Mouse (Mus musculus) neural tube, embryonic 13.5 days (tissue): ENCODE measurements at regions not wholly inside any gene's neighbourhood (a gene's known extent, or its start where the extent isn't known, plus 50 kb on each side); places are given as distances from the start of the nearest gene placed in this dataset.

Experiments used
- ATAC-seq: fragments of 200-750 bp; cut with Nextera tagmentation; 2 replicates; pipeline ENCODE4 v1.8.0; 2017; ENCODE audit warnings: low read depth, mild to moderate bottlenecking, moderate TSS enrichment, moderate library complexity
- H3K27ac ChIP-seq: fragments of 300-500 bp; sonication (generic); replicated peaks from 2 replicates; pipeline ENCODE4 v1.5.1; 2015; ENCODE audit warnings: moderate library complexity, mild to moderate bottlenecking, inconsistent platforms
- H3K27me3 ChIP-seq: fragments of 300-500 bp; sonication (generic); 2 replicates; pipeline ENCODE4 v1.6.1; 2015; ENCODE audit warnings: mild to moderate bottlenecking, inconsistent platforms
- H3K36me3 ChIP-seq: fragments of 300-500 bp; sonication (generic); 2 replicates; pipeline ENCODE4 v1.6.1; 2015; ENCODE audit warnings: mild to moderate bottlenecking, inconsistent platforms
- H3K4me1 ChIP-seq: fragments of 300-500 bp; sonication (generic); replicated peaks from 2 replicates; pipeline ENCODE4 v1.6.1; 2015; ENCODE audit warnings: inconsistent platforms
- H3K4me2 ChIP-seq: fragments of 300-500 bp; sonication (generic); 2 replicates; pipeline ENCODE4 v1.6.1; 2015; ENCODE audit warnings: inconsistent platforms, mild to moderate bottlenecking, moderate library complexity
- H3K4me3 ChIP-seq: fragments of 300-500 bp; sonication (generic); 2 replicates; pipeline ENCODE4 v1.5.1; 2015; ENCODE audit warnings: mild to moderate bottlenecking, inconsistent platforms
- H3K9ac ChIP-seq: fragments of 300-500 bp; sonication (generic); 2 replicates; pipeline ENCODE4 v1.6.1; 2015; ENCODE audit warnings: moderate library complexity, mild to moderate bottlenecking, inconsistent platforms
- H3K9me3 ChIP-seq: fragments of 300-500 bp; sonication (generic); 2 replicates; pipeline ENCODE4 v1.6.1; 2016; ENCODE audit warnings: inconsistent platforms
- WGBS: fragments of 180-500 bp; shearing (Covaris S2); methylation state at CpG from one replicate; pipeline ENCODE4 v1.1.7; 2015; 5-methylcytosine and 5-hydroxymethylcytosine counted together

DNA sequence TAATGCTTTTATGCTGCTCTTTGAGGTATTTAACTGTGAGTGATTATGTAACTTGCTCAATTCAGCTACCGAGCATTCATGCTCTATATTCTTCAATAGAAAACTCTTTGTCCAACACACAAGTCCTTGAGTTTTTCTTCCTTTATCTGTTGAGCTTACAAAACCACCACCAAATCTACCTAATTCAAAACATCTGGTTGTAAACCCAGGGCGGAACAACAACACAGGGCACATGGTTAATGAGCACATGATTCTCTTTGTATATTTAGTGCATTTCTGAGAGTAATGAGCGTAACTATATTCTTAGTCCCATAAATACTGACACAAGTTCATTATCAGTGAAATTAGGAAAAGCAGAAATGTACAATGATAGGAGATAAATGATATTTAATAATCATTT lies 798.2 kb downstream of the Sorcs1 start:
- 85% methylated on average over 3 of the region's 3 CpGs for WGBS
- H3K27ac ChIP-seq = no peak overlapping the region

DNA sequence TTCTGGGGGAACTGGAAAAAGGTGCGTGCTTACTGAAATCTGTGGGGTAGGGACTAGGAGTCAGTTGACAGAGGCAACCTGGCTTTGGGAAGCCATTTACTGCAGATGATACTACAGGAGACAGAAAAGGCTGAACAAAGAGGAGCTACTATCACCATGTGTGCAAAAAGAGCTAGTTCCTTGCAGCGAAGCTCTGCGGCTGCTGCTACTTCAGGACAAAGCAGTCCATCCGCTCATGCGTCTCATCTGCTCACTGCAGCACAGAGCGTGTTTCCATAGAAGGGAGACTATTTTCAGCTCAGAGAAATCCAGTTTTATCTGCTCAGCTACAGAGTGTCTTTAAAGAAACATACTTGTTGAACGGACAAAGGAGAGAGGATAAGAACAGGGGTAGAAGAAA lies 817.7 kb downstream of the Sorcs1 start:
- ATAC-seq = no peak
- H3K27me3 ChIP-seq = no peaks in the 10 kb centered on the region
- no peak overlapping the region for H3K4me3 ChIP-seq
- 74% methylated on average over 7 of the region's 7 CpGs for WGBS
- no peak overlapping the region for H3K9ac ChIP-seq
- no peaks in the 10 kb centered on the region for H3K36me3 ChIP-seq
- no peak overlapping the region for H3K27ac ChIP-seq
- H3K9me3 ChIP-seq = no peaks in the 10 kb centered on the region
- H3K4me2 ChIP-seq = no peak overlapping the region
- H3K4me1 ChIP-seq = peaks cover 3% of the 10 kb centered on the region

More for the DNA sequence above, 798.2 kb downstream of the Sorcs1 start:
- Histone ChIP-seq H3K4me3 (no peak overlapping the region), H3K27me3 (no peaks in the 10 kb centered on the region), H3K36me3 (no peaks in the 10 kb centered on the region), H3K4me1 (no peaks in the 10 kb centered on the region), H3K9me3 (no peaks in the 10 kb centered on the region), H3K9ac (no peak overlapping the region), H3K4me2 (no peak overlapping the region)
- ATAC-seq = no peak

DNA sequence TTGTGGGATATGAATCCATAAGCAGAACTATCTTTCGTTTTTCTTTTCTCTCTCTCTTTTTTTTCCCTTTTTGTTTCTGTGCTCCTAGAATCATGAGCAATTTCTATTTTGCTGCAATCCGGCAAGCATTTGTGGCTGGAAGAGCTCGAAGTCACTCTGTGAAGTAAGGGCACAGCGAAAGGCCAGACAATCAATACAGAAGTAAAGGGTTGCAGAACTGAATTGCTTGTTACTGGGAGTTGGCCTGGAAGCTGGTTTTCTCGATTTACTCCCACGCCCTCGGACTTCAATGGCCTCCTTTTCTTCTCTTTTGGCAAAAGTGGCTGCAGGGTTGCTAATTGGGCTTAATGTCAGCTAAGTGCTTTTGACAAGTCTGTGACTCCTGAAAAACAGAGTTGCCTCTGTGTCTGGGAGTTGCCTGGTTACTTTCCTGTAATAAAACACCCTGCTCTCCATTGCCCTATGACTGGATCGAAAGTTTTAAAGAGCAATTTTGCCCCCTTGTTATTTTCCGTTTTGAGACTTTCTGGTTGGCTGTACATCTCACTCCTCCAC lies 822.9 kb downstream of the Sorcs1 start:
- H3K27ac ChIP-seq = no peak overlapping the region; the same call in 1 of the 2 replicates
- no peak overlapping the region for H3K4me3 ChIP-seq
- ATAC-seq = peak; percentile 50; the same call in 1 of the 2 replicates
- WGBS = 24% methylated on average over 9 of the region's 9 CpGs
- no peaks in the 10 kb centered on the region for H3K27me3 ChIP-seq
- H3K4me2 ChIP-seq = no peak overlapping the region
- H3K9ac ChIP-seq = no peak overlapping the region
- H3K9me3 ChIP-seq = no peaks in the 10 kb centered on the region
- H3K4me1 ChIP-seq = peaks cover 12% of the 10 kb centered on the region
- H3K36me3 ChIP-seq = no peaks in the 10 kb centered on the region

DNA sequence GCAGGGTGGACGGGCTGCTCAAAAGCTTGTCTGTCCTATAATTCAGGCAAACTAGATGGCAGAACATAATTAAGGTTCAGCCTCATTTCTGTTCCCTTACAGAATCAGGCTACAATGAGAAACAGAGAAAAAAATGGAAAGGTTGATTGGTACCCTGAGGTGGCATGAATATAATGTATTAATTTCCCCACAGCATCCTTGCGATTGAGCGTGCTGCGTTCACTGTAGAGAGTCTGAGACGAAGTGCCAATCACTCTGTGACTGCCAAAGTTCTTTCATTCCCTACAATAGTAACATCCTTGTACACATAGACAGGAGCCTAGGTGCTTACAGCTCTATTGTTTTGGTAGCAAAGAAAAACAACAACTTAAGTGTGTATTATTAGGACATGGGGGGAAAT lies 836.5 kb downstream of the Sorcs1 start:
- no peak for ATAC-seq
- Histone ChIP-seq H3K4me2 (no peak overlapping the region), H3K27me3 (no peaks in the 10 kb centered on the region), H3K4me1 (no peaks in the 10 kb centered on the region), H3K27ac (no peak overlapping the region), H3K4me3 (no peak overlapping the region), H3K9ac (no peak overlapping the region), H3K36me3 (no peaks in the 10 kb centered on the region), H3K9me3 (no peaks in the 10 kb centered on the region)
- 60% methylated on average over 5 of the region's 5 CpGs for WGBS

DNA sequence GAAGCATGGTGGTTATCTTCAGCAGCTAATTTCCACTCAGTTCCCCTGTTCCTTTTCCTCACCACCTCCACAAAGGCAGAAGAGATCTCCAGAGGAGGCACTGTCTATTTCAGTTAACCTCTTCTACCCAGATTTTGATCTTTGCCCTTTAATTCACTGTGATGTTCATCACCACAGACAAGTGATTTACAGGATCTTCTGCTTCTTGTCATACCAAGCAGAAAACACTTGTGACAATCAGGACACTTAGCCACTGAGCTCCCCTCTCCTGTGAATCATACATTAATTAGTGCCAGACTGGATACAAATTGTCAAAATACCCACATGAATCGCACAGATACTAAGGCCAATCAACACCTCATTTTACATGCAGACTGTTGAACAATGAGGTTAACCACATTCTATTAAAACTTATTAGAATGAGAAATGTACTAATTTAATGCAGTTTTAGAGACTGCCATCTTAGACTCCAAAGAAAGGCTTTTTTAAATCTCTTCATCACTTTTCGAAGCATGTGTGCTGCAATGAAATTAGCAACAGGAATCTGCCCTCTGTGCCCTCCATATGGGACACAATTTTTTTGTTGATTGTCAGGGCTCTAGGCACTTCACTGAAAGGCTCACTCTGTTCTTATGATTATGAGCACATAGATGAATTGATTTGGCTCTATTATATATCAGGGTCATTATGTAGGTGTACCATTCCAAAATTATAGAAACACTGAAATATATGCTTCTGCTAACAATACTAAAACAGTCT lies 839.1 kb downstream of the Sorcs1 start:
- Histone ChIP-seq H3K9me3 (no peaks in the 10 kb centered on the region), H3K4me1 (no peaks in the 10 kb centered on the region), H3K27ac (no peak overlapping the region), H3K4me2 (no peak overlapping the region), H3K36me3 (no peaks in the 10 kb centered on the region), H3K4me3 (no peak overlapping the region), H3K9ac (no peak overlapping the region), H3K27me3 (no peaks in the 10 kb centered on the region)
- WGBS = 73% methylated on average over 2 of the region's 2 CpGs
- no peak for ATAC-seq

GRCm38 (mm10) chr19:49830918-49831317 lies 847.5 kb downstream of the Sorcs1 start:
- no peak overlapping the region; the same call in 1 of the 2 replicates for H3K4me2 ChIP-seq
- H3K36me3 ChIP-seq = no peaks in the 10 kb centered on the region
- no peak overlapping the region for H3K9ac ChIP-seq
- H3K4me1 ChIP-seq = peaks cover 4% of the 10 kb centered on the region
- no peak overlapping the region for H3K27ac ChIP-seq
- no peaks in the 10 kb centered on the region for H3K27me3 ChIP-seq
- H3K4me3 ChIP-seq = no peak overlapping the region
- H3K9me3 ChIP-seq = no peaks in the 10 kb centered on the region
- ATAC-seq = 0 out of 2 replicates have a peak, but pooled peaks have one; percentile 53
- 56% methylated on average over 6 of the region's 6 CpGs for WGBS

GRCm38 (mm10) chr19:49805636-49806397 lies 872.6 kb downstream of the Sorcs1 start:
- H3K4me2 ChIP-seq = no peak overlapping the region
- no peaks in the 10 kb centered on the region for H3K36me3 ChIP-seq
- H3K9me3 ChIP-seq = no peaks in the 10 kb centered on the region
- H3K9ac ChIP-seq = no peak overlapping the region
- H3K4me3 ChIP-seq = no peak overlapping the region
- H3K27me3 ChIP-seq = no peaks in the 10 kb centered on the region
- 56% methylated on average over 3 of the region's 3 CpGs for WGBS
- H3K4me1 ChIP-seq = no peaks in the 10 kb centered on the region
- no peak for ATAC-seq
- no peak overlapping the region for H3K27ac ChIP-seq
